Mouse (Mus musculus): ENCODE measurements around the gene Cys1. TPM values are rescaled to one million over a fixed set of nuclear protein-coding genes. Genes with fewer than 3 reads are reported as not detected.

Gene Cys1
- 1 to 10 TPM; 1.8 to 2.7 TPM for total RNA-seq (2021)
- long read RNA-seq, experiment 1, partial matches to known transcripts = 0 of 3 reads
- long read RNA-seq, experiment 1, other reads (novel, unspliced or antisense) = 0 of 3 reads
- long read RNA-seq, experiment 2, partial matches to known transcripts = 0 of 1 reads
- long read RNA-seq, experiment 2, other reads (novel, unspliced or antisense) = 1 of 1 reads

DNA sequence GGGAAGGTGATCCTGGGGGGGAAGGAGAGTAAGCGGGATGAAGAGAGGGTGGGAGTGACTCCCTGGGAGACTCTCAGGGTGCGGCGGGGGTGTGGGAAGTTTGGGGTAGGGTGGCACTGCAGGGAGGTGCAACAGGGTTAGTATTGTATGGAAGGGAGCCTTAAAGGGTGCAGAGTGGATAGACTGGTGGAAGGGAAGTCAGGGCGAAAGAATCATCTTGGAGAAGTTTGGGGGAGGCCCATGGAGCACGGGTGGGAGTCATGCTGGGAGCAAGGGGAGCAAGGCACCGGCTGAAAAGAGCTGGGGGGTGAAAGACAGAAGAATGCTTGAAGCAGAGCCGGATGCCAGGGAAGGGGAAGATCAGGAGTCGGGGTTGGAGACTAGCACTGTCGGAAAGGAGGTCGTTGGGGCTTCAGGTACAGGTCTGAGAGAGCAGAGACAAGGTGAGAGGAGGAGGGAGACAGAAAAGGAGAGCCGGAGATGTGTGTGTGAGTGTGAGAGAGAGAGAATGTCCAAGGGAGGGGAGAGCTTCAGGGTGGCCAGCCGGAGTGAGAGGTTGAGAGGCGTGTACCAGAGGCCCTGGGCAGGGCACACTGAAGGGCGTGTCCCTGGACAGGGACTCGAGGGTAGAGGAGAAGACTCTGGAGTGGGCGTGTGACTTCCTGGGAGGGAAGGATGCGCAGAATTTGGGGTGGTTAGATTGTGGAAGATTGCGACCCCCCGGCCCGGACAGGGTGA lies at the start of gene Cys1:
Gene Cys1 (minus strand): TSS at position 528 of the 738 bp plus-strand sequence.
- peak; percentile 64 for DNase-seq
- TF ChIP-seq CTCF (IDR thresholded peaks at IDR 0.05) = no peak
- peak within 1 kb of the TSS; percentile 75 for H3K4me3 ChIP-seq
- H3K27ac ChIP-seq = peak within 1 kb of the TSS; percentile 89
- intact Hi-C loops (cut with DNase I) = no loop called here

DNA sequence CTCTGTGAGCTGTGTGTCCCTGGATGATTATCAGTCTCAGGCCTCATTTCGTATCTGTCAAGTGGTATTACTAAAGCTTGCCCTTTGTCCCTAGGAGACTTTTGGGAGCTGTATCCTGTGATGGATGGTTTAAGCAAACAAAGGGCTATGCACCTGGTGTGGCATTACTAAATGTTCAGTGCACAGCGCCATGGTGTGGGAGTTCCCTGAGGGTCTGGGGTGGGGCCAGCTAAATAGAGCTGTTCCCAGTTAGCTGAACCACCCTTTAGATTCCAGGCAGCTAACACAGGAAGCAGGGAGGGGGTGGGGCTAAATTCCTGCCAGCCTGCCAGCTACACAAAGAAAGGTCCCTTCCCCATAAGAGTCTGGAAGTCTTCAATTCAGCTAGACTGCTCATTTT lies 42.8 kb upstream of the Cys1 start:
- no peak overlapping the region for H3K27ac ChIP-seq
- TF ChIP-seq CTCF (IDR thresholded peaks at IDR 0.05) = no peak
- intact Hi-C loops (cut with DNase I) = no loop called here
- no peak overlapping the region for H3K4me3 ChIP-seq
- no peak for DNase-seq

DNA sequence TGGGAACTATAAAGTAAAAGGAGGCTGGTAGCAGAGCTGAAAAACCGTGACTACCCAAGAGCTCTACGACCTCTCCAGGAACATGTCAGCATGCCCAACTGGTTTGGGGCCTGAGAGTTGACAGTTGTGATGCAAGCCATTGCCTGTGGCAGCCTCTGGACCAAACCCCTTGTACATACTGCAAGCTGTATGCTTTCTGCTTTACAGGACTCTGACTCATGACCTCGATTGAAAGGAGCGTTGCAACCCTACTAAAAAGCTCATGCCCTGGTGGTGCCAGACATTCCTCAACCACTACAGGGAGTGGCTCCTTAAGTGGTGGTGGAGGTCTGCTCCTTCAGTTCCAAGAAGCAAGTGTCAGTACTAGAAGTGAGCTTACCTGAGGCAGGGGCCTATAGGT lies 42.2 kb upstream of the Cys1 start:
- intact Hi-C loops (cut with DNase I) = no loop called here
- Histone ChIP-seq H3K4me3 (no peak overlapping the region), H3K27ac (no peak overlapping the region)
- no peak for DNase-seq
- TF ChIP-seq CTCF (IDR thresholded peaks at IDR 0.05) = no peak

DNA sequence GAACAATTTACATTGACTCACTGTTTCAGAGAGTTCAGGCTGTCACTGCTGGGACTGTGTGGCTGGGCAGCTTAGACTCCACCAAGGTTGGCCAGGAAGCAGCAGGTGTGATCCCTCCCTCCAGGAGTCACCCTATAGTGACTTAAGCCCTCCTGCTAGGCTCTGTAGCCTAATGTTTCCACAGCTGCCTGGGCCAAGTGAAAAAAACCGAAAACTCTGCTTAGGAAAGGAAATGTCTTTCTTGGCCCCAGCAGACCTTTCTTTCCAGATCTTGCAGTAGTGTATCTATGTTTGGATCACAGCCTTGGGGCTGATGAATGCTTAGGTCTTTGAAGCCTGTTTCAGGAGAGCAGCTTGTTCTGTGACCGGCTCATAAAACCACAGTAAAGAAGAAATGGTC lies 41.8 kb upstream of the Cys1 start:
- intact Hi-C loops (cut with DNase I) = no loop called here
- no peak for DNase-seq
- H3K27ac ChIP-seq = no peak overlapping the region
- TF ChIP-seq CTCF (IDR thresholded peaks at IDR 0.05) = no peak
- H3K4me3 ChIP-seq = no peak overlapping the region

DNA sequence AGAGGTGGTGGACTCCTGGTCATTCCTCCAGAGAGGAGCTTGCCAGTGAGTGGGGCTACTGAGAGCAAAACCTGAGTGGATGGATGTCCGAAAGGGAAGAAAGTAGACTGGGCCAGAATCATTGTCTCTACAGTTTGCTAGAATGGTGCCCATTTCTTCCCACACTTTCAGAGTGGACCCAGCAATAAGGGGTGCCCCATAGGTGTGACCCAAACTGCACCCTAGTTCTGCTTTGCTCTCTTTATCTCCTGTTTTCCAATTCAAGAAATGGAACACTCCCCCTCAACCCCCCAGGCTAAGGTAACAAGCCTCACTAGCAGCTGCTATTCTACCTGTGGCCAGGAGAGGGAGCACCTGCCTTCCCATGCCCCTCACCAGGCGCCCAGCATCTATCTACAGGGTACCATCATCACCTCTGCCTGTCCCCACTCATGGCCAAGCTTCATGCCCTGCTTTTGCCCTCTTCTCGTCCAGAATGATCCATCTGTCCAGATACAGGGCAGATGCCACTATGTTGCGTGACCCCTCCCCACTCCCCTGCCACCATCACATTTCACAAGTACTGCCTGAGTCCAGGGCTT lies 35.2 kb upstream of the Cys1 start:
- peak; percentile 37 for DNase-seq
- H3K4me3 ChIP-seq = no peak overlapping the region
- intact Hi-C loops (cut with DNase I) = loop anchor here (1.0 to 5.0 kb wide), 2 partner anchors 115 to 231 kb away; partner anchors contain the start of gene Mboat2
- TF ChIP-seq CTCF (IDR thresholded peaks at IDR 0.05) = peak; percentile 93
- H3K27ac ChIP-seq = no peak overlapping the region

DNA sequence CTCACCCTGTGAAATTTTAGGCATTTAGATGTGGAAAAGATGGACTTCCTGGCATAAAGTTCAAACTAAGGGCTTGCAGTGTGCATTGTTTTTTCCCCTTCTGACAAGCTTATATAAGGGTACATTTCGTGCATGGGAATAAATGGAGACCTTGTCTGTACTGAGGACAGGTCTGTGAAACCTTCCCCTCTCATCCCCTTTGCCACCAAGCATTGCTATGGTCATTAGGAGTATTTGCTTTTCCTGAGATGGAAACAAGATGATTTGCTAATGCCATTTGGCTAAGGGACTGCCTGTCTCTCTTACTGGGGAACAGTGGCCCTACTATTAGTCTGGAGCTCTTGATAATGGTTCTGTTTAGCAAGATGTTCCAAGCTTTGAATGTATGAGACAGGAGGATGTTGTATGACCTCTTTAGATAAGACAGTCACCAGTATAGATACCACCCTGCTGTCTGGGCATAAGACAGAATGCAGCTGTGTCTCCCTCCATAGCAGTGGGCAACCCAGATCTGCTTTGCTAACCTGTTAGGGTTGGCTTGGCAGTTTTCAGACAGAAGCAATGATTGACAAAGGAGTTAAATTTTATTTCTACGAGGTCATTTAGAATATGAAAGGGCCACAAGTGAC lies 33.8 kb upstream of the Cys1 start:
- H3K27ac ChIP-seq = no peak overlapping the region
- no peak for TF ChIP-seq CTCF (IDR thresholded peaks at IDR 0.05)
- intact Hi-C loops (cut with DNase I) = loop anchor here (5.0 kb wide), 1 partner anchor 117 kb away; the partner anchor contains the start of gene Mboat2
- DNase-seq = no peak
- no peak overlapping the region for H3K4me3 ChIP-seq

DNA sequence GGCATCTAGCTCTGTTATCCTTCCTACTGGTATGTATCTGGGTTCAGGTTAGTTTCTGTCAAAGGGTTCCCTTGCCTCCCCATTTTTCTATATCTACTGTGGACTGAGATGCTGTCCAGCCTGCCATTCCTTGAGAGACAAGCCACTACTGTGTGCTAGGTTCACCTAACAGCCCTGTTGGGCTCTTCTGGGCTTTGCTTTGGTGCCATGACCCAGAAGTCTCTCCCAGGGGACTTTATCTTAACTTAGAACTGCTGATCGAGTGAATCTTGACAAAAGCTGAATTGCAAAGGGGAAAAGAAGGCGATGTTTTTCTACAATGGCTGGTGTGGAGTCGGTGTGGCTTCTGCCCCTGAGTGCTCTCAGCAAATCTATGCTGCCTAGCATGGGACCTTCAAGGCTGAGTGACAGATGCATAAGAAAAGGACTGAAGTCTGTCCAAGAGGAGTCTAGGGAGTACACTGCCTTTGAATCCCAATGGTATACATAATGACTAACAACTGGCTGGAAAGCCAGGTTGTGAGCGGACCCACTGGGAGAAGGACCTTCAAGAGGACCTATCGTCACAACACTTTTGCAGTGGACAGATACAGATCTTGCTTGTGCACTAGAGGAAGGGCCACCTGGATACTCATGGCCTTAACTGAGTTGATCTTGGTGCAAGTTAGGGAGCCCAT lies 33.1 kb upstream of the Cys1 start:
- intact Hi-C loops (cut with DNase I) = loop anchor here (5.0 kb wide), 1 partner anchor 118 kb away; the partner anchor contains the start of gene Mboat2
- DNase-seq = no peak

DNA sequence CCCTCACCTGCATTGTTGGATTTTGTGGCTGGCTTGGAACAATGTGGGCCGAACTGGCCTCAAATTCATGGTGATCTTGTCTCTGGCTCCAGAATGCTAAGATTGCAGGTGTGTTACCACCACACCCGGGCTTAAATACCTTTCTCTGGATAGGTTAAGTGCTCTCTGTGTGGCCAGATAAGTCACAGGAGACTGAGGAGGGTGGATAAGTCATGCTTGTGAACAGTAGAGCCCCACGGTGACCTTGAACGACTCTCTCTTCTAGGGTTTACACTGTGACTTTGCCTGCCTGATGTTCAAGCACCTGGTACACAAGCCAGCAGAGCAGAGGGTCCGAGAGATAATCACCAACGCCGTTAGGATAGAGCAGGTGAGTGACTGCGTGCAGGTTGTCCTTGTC lies 30.8 kb upstream of the Cys1 start:
- no peak for DNase-seq
- Histone ChIP-seq H3K4me3 (no peak overlapping the region), H3K27ac (no peak overlapping the region)
- no peak for TF ChIP-seq CTCF (IDR thresholded peaks at IDR 0.05)
- intact Hi-C loops (cut with DNase I) = no loop called here

More for the DNA sequence above, 33.1 kb upstream of the Cys1 start:
- Histone ChIP-seq H3K27ac (no peak overlapping the region), H3K4me3 (no peak overlapping the region)
- no peak for TF ChIP-seq CTCF (IDR thresholded peaks at IDR 0.05)

DNA sequence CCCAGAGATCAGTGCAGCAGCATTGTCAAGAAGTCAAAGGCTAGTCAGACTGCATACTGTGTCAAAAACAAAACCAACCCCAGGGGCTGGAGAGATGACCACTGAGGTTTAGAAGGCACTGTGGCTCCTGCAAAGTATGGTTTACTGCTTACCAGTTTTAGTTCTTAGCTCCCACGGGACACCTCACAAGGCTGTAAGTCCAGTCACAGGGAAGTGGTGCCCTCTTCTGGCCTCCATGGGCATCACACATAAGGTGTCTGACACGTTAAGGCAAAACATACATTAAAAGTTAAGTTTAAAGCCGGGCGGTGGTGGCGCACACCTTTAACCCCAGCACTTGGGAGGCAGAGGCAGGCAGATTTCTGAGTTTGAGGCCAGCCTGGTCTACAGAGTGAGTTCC lies 29.1 kb upstream of the Cys1 start:
- Histone ChIP-seq H3K4me3 (no peak overlapping the region), H3K27ac (peak overlapping the region; percentile 52)
- peak; percentile 42 for TF ChIP-seq CTCF (IDR thresholded peaks at IDR 0.05)
- no peak for DNase-seq
- intact Hi-C loops (cut with DNase I) = loop anchor here (1.0 kb wide), 1 partner anchor 242 kb away; no protein-coding TSS in a partner anchor

DNA sequence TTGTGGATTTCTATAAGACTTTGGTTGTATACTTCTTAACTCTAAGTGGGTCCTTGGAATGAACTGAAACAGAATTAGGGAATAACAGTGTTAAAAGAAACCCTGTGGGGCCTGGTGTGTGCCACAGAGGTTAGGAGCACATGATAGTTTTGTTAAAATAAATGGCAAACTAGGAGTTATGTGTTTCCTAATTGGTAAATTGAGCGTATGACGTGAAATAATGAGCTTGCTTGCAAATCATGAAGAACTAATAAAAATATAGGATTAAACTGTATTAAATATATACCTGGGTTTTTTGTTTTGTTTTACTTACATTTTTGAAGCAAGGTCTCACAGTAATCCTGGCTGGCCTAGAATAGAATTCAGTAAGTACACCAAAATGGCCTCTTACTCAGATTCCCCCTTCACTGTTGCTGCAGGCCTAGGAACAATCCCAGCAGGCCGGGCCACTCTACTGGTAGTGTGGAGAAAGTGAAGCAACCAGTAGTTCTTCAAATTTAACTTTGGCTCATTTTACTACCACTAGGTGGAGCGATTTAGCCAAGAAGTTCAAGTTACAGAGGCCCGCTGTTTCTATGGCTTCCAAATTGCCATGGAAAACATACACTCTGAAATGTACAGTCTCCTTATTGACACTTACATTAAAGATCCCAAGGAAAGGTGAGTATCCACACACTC lies 28.4 kb upstream of the Cys1 start:
- peak; percentile 82 for TF ChIP-seq CTCF (IDR thresholded peaks at IDR 0.05)
- H3K27ac ChIP-seq = no peak overlapping the region
- intact Hi-C loops (cut with DNase I) = loop anchor here (1.0 kb wide), 1 partner anchor 242 kb away; no protein-coding TSS in a partner anchor
- H3K4me3 ChIP-seq = no peak overlapping the region
- peak; percentile 42 for DNase-seq

DNA sequence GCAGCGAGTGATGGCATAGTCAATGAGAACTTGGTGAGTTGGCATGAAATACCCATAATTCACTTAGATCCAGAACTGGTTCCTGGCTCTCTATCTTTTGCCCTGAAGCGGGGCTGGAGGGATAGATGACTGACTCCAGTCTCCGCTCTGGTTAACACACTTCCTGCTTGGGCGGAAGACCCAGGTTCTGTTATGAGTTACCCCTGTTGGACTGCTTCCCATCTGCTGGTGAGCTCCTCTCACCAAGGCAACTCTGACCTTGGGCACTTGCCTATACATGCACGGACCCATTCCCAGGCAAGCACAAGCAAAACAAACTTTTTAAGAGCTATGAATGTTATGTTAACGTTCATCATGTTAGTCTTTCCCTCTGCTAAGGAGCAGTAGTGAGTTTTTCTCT lies 27.8 kb upstream of the Cys1 start:
- no peak overlapping the region for H3K27ac ChIP-seq
- no peak for TF ChIP-seq CTCF (IDR thresholded peaks at IDR 0.05)
- H3K4me3 ChIP-seq = no peak overlapping the region
- intact Hi-C loops (cut with DNase I) = no loop called here
- DNase-seq = no peak

DNA sequence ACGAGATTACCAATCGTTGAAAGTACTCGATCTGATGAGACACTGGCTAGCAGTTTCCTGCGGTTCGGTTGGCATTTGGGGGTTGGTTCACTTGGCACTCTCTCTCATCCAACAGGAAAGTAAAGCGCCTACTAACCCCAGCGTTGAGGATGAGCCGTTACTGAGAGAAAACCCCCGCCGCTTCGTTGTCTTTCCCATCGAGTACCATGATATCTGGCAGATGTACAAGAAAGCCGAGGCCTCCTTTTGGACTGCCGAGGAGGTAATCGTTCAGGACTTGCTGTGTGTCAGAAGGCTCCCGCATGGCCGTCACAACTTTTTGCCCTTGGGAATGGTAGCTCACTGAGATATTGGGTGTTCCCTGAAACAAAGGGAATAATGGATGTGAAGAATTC lies 27.2 kb upstream of the Cys1 start:
- no peak for TF ChIP-seq CTCF (IDR thresholded peaks at IDR 0.05)
- Histone ChIP-seq H3K4me3 (peak overlapping the region; percentile 95), H3K27ac (peak overlapping the region; percentile 81)
- no peak for DNase-seq
- intact Hi-C loops (cut with DNase I) = no loop called here

Measured in gastrocnemius, adult 2 months (tissue).